Mouse (Mus musculus): ENCODE data around the gene Igflr1. TPM values are rescaled to one million over a fixed set of nuclear protein-coding genes. Genes with fewer than 3 reads are reported as not detected.

Igflr1 gene
- polyA plus RNA-seq, 1 experiment from 2014 or later = 1.3 TPM

GRCm38 (mm10) chr7:30557901-30558514 lies 7.2 kb upstream of the Igflr1 start:
- ATAC-seq (ENCODE audit: low FRiP score, low TSS enrichment) (no peak), DNase-seq (ENCODE audit: low spot score) (no peak)
- no peaks in the 10 kb centered on the region for H3K27me3 ChIP-seq (ENCODE audit: control insufficient read depth, insufficient read depth, low read length)
- TF ChIP-seq CTCF (IDR thresholded peaks at IDR 0.05; ENCODE audit: low read depth) (no peak), EP300 (optimal IDR thresholded peaks at IDR 0.05) (no peak)
- H3K9ac ChIP-seq (ENCODE audit: low read length) = 0 out of 2 replicates have a peak overlapping the region, but pooled peaks have one; percentile 13
- 0 out of 2 replicates have a peak, but pooled peaks cover 2% of the 10 kb centered on the region for H3K4me1 ChIP-seq (replicated peaks; ENCODE audit: control insufficient read depth, insufficient read depth)
- no peak overlapping the region for H3K27ac ChIP-seq (replicated peaks)
- H3K36me3 ChIP-seq (ENCODE audit: control insufficient read depth, insufficient read depth, low read length) = peaks cover 15% of the 10 kb centered on the region
- WGBS = 81% methylated on average over 13 of the region's 13 CpGs
- H3K4me2 ChIP-seq (replicated peaks; ENCODE audit: low read depth) = 0 out of 2 replicates have a peak overlapping the region, but pooled peaks have one; percentile 14
- H3K4me3 ChIP-seq (ENCODE audit: low read depth, low read length) = no peak overlapping the region
- no peaks in the 10 kb centered on the region for H3K9me3 ChIP-seq (ENCODE audit: control insufficient read depth, low read length)

- Histone ChIP-seq H3K4me2 (replicated peaks; ENCODE audit: low read depth) (peak overlapping the region; percentile 73), H3K27me3 (ENCODE audit: control insufficient read depth, insufficient read depth, low read length) (no peaks in the 10 kb centered on the region), H3K4me1 (replicated peaks; ENCODE audit: control insufficient read depth, insufficient read depth) (0 out of 2 replicates have a peak, but pooled peaks cover 3% of the 10 kb centered on the region), H3K27ac (replicated peaks) (peak overlapping the region; percentile 71), H3K9ac (ENCODE audit: low read length) (peak overlapping the region; percentile 61), H3K4me3 (ENCODE audit: low read depth, low read length) (peak overlapping the region; percentile 62), H3K9me3 (ENCODE audit: control insufficient read depth, low read length) (no peaks in the 10 kb centered on the region), H3K36me3 (ENCODE audit: control insufficient read depth, insufficient read depth, low read length) (peaks cover 15% of the 10 kb centered on the region)
- ATAC-seq (ENCODE audit: low FRiP score, low TSS enrichment) (no peak), DNase-seq (ENCODE audit: low spot score) (no peak)
- TF ChIP-seq EP300 (optimal IDR thresholded peaks at IDR 0.05) = no peak
- TF ChIP-seq CTCF (IDR thresholded peaks at IDR 0.05; ENCODE audit: low read depth) = no peak
- 9% methylated on average over 12 of the region's 12 CpGs for WGBS
These were observed 6.4 kb upstream of the Igflr1 start for GRCm38 (mm10) chr7:30558656-30559442.

- Histone ChIP-seq H3K4me3 (ENCODE audit: low read depth, low read length) (peak within 1 kb of the TSS; percentile 62), H3K27me3 (ENCODE audit: control insufficient read depth, insufficient read depth, low read length) (no peaks in the 10 kb centered on the region), H3K9ac (ENCODE audit: low read length) (peak within 1 kb of the TSS; percentile 61), H3K4me1 (replicated peaks; ENCODE audit: control insufficient read depth, insufficient read depth) (0 out of 2 replicates have a peak, but pooled peaks cover 3% of the 10 kb centered on the region), H3K36me3 (ENCODE audit: control insufficient read depth, insufficient read depth, low read length) (peaks cover 15% of the 10 kb centered on the region), H3K9me3 (ENCODE audit: control insufficient read depth, low read length) (no peaks in the 10 kb centered on the region), H3K27ac (replicated peaks) (peak within 1 kb of the TSS; percentile 71), H3K4me2 (replicated peaks; ENCODE audit: low read depth) (peak within 1 kb of the TSS; percentile 73)
- peak; percentile 89 for ATAC-seq (ENCODE audit: low FRiP score, low TSS enrichment)
- WGBS = 0% methylated on average over 20 of the region's 20 CpGs
- TF ChIP-seq EP300 (optimal IDR thresholded peaks at IDR 0.05) (peak; percentile 51), CTCF (IDR thresholded peaks at IDR 0.05; ENCODE audit: low read depth) (no peak)
- peak; percentile 97 for DNase-seq (ENCODE audit: low spot score)
These were observed 5.7 kb upstream of the Igflr1 start, which contains the start of gene Lin37 for GRCm38 (mm10) chr7:30559443-30559954. Gene Lin37, minus strand, starts transcription at chr7:30559838.

GRCm38 (mm10) chr7:30560296-30560695 lies 4.9 kb upstream of the Igflr1 start:
- H3K4me3 ChIP-seq (ENCODE audit: low read depth, low read length) = no peak overlapping the region
- no peak for DNase-seq (ENCODE audit: low spot score)

GRCm38 (mm10) chr7:30562526-30563116 lies 2.6 kb upstream of the Igflr1 start:
- Histone ChIP-seq H3K9ac (ENCODE audit: low read length) (peak overlapping the region; percentile 66), H3K9me3 (ENCODE audit: control insufficient read depth, low read length) (no peaks in the 10 kb centered on the region), H3K4me2 (replicated peaks; ENCODE audit: low read depth) (peak overlapping the region; percentile 78), H3K27me3 (ENCODE audit: control insufficient read depth, insufficient read depth, low read length) (no peaks in the 10 kb centered on the region), H3K36me3 (ENCODE audit: control insufficient read depth, insufficient read depth, low read length) (peaks cover 10% of the 10 kb centered on the region), H3K4me3 (ENCODE audit: low read depth, low read length) (peak overlapping the region; percentile 58), H3K4me1 (replicated peaks; ENCODE audit: control insufficient read depth, insufficient read depth) (0 out of 2 replicates have a peak, but pooled peaks cover 3% of the 10 kb centered on the region), H3K27ac (replicated peaks) (peak overlapping the region; percentile 86)
- ATAC-seq (ENCODE audit: low FRiP score, low TSS enrichment) (no peak), DNase-seq (ENCODE audit: low spot score) (peak; percentile 34)
- TF ChIP-seq EP300 (optimal IDR thresholded peaks at IDR 0.05) = no peak
- no peak for TF ChIP-seq CTCF (IDR thresholded peaks at IDR 0.05; ENCODE audit: low read depth)
- WGBS = 1% methylated on average over 27 of the region's 27 CpGs

More at GRCm38 (mm10) chr7:30560296-30560695, 4.9 kb upstream of the Igflr1 start:
- ATAC-seq (ENCODE audit: low FRiP score, low TSS enrichment) = no peak
- Histone ChIP-seq H3K9ac (ENCODE audit: low read length) (no peak overlapping the region), H3K9me3 (ENCODE audit: control insufficient read depth, low read length) (no peaks in the 10 kb centered on the region), H3K4me2 (replicated peaks; ENCODE audit: low read depth) (no peak overlapping the region), H3K4me1 (replicated peaks; ENCODE audit: control insufficient read depth, insufficient read depth) (0 out of 2 replicates have a peak, but pooled peaks cover 3% of the 10 kb centered on the region), H3K27ac (replicated peaks) (no peak overlapping the region), H3K36me3 (ENCODE audit: control insufficient read depth, insufficient read depth, low read length) (peaks cover 10% of the 10 kb centered on the region; the same call in 1 of the 2 replicates), H3K27me3 (ENCODE audit: control insufficient read depth, insufficient read depth, low read length) (no peaks in the 10 kb centered on the region)
- no peak for TF ChIP-seq EP300 (optimal IDR thresholded peaks at IDR 0.05)
- TF ChIP-seq CTCF (IDR thresholded peaks at IDR 0.05; ENCODE audit: low read depth) = no peak
- 66% methylated on average over 2 of the region's 2 CpGs for WGBS

Data from stomach, postnatal 0 days (tissue).